Mouse (Mus musculus) lung, postnatal 0 days (tissue): ENCODE data around the gene Rita1.

Experiments used
- CTCF ChIP-seq: IDR thresholded peaks from 2 replicates; pipeline ENCODE4 v1.5.1; 2016; ENCODE audit warnings: antibody characterized with exemption, mild to moderate bottlenecking
- EP300 ChIP-seq: IDR thresholded peaks from 2 replicates; pipeline ENCODE4 v1.6.1; 2016; ENCODE audit warnings: antibody characterized with exemption, mild to moderate bottlenecking, control low read depth

DNA sequence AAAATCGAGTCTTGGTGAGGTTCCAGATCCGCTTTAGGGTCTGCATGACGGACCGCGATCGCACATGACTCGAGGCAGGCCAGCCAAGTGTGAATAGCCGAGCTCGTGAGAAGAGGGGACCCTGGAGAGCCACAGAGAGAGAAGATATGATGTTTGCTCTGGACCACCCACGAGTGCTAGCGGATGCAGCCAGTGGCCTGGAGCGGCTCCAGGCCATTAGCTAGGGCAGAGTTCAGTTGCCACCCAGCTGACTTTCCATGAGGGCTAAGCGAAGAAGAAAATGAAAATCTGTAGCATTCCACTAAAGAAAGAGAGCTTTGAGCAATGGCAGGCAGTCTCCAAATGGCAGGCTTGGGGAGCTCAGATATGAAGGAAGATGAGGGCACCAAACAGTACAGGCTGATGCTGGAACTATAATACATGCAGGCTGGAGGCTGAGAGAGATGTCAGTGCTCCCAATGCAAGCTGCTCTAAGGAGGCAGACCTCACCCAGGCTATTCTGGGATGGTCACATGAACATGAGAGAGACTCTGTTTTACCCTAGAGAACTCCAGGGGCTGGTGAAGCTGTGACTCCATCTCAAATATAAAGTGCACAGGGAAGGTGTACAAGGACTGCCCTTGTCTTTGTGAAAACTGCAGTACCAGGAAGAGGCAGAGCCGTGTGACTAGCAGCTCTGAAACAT, 41.2 kb downstream of the Rita1 start:
- TF ChIP-seq CTCF (no peak), EP300 (no peak)
